In the genomic region with DNA sequence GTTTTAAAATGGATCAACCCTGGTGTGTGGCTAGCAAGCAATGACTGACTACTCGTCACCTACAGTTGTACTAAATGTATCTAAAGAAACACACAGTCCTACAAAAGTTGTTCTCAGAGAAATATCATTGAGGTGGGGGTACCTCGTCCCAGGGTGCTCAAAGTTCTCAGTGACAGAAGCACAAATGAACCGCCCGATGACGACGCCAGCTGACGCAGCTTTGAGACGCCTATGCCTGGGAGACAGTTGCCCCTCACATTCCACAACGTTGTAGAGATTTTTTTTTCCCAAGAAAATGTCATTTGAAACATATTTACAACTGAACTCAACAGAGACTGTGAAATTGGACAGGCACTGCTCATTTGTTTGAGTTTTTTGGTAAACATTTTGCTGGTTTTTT, we compare ENCODE assay signal across 27 mouse cellular contexts.
A peak's percentile ranks its signal among the peaks of the same experiment; 100 is the strongest.
DNase-seq lines count a peak whose midpoint lies in the region; ATAC-seq and TF ChIP-seq lines count a peak whose summit lies in the region.
"Had no signal": no experiment of that assay in that cellular context is flagged by ENCODE, and none has a peak within 500 bp of the region (broad histone marks: within the 10 kb centered on the region; RNA-seq: fewer than 3 reads in every experiment).

No protein-coding gene starts in this region.

- peaks cover 9% of the 10 kb centered on the region; the same call in 1 of the 2 replicates for H3K36me3 ChIP-seq in lung, embryonic 16.5 days (ENCODE audit: control insufficient read depth, insufficient read depth, low read length)
- no peaks in the 10 kb centered on the region for H3K36me3 ChIP-seq in limb, embryonic 10.5 days
- H3K36me3 ChIP-seq: G1E; liver, embryonic 13.5 days; midbrain, embryonic 13.5 days had no signal

- no peak overlapping the region for H3K4me2 ChIP-seq in lung, embryonic 16.5 days (ENCODE audit: low read depth, low read length)
- H3K4me2 ChIP-seq: forebrain, embryonic 13.5 days; heart, embryonic 12.5 days; hindbrain, embryonic 14.5 days; liver, embryonic 13.5 days; midbrain, embryonic 13.5 days had no signal

- H3K27ac ChIP-seq in gastrocnemius, adult 2 months: peak overlapping the region; percentile 79; the same call in 1 of the 2 replicates
- H3K27ac ChIP-seq in lung, embryonic 16.5 days (ENCODE audit: low read length): peak overlapping the region; percentile 25
- H3K27ac ChIP-seq in limb, embryonic 10.5 days: 0 out of 2 replicates have a peak overlapping the region, but pooled peaks have one; percentile 37
- H3K27ac ChIP-seq: forebrain, embryonic 13.5 days; heart, adult 2 months; hindbrain, embryonic 14.5 days; kidney, postnatal 0 days; liver, embryonic 13.5 days; midbrain, embryonic 13.5 days had no signal

- 69% methylated on average over 9 of the region's 9 CpGs for WGBS in lung, embryonic 16.5 days
- WGBS in limb, embryonic 10.5 days: 82% methylated on average over 9 of the region's 9 CpGs

- H3K4me3 ChIP-seq in gastrocnemius, adult 2 months: no peak overlapping the region
- no peak overlapping the region for H3K4me3 ChIP-seq in lung, embryonic 16.5 days (ENCODE audit: low read length)
- H3K4me3 ChIP-seq in limb, embryonic 10.5 days: no peak overlapping the region
- H3K4me3 ChIP-seq: forebrain, embryonic 13.5 days; heart, adult 2 months; heart, embryonic 12.5 days; liver, embryonic 13.5 days; midbrain, embryonic 13.5 days had no signal

- no peaks in the 10 kb centered on the region for H3K9me3 ChIP-seq in lung, embryonic 16.5 days (ENCODE audit: control insufficient read depth, low read length)
- H3K9me3 ChIP-seq in limb, embryonic 10.5 days (replicated peaks): no peaks in the 10 kb centered on the region
- H3K9me3 ChIP-seq: forebrain, embryonic 13.5 days; heart, embryonic 12.5 days; liver, embryonic 13.5 days; midbrain, embryonic 13.5 days had no signal

- TF ChIP-seq CTCF in gastrocnemius, adult 2 months (IDR thresholded peaks at IDR 0.05): no peak

- no peaks in the 10 kb centered on the region for H3K27me3 ChIP-seq in lung, embryonic 16.5 days (ENCODE audit: control insufficient read depth, insufficient read depth, low read depth, low read length)
- H3K27me3 ChIP-seq in limb, embryonic 10.5 days (ENCODE audit: low read depth, poor library complexity, severe bottlenecking): no peaks in the 10 kb centered on the region
- H3K27me3 ChIP-seq: forebrain, embryonic 13.5 days; heart, embryonic 12.5 days; liver, embryonic 13.5 days; midbrain, embryonic 13.5 days had no signal

- no peaks in the 10 kb centered on the region for H3K4me1 ChIP-seq in lung, embryonic 16.5 days (replicated peaks; ENCODE audit: control insufficient read depth, insufficient read depth, low read length)
- H3K4me1 ChIP-seq in limb, embryonic 10.5 days: peaks cover 24% of the 10 kb centered on the region
- H3K4me1 ChIP-seq: liver, embryonic 13.5 days had no signal

- DNase-seq in gastrocnemius, adult 2 months: no peak
- no peak for DNase-seq in gastrocnemius, adult 8-10 months (ENCODE audit: low spot score in 2 of 2)
- no peak for DNase-seq in lung, postnatal 25 days (ENCODE audit: low spot score)
- DNase-seq in limb, embryonic 10.5 days (ENCODE audit: low spot score): no peak
- DNase-seq in adrenal gland, adult 8-10 months: no peak
- no peak for DNase-seq in natural killer cell, adult 2 months (ENCODE audit: low spot score in 2 of 2)
- DNase-seq: adrenal gland, postnatal 14 days; cerebellum, adult 11 months; cerebellum, adult 9-10 months; cerebellum, postnatal 36 days; gastrocnemius, postnatal 25 days; heart, adult 2 months; kidney, adult 2 months; layer of hippocampus, postnatal 36 days; liver, embryonic 13.5 days; lung, adult 2 months; lung, postnatal 36 days; right cerebral cortex, postnatal 25 days; thymus, postnatal 25 days had no signal

- no peak overlapping the region for H3K9ac ChIP-seq in lung, embryonic 16.5 days (ENCODE audit: low read length)
- H3K9ac ChIP-seq: forebrain, embryonic 13.5 days; heart, embryonic 12.5 days; hindbrain, embryonic 14.5 days; liver, embryonic 13.5 days; midbrain, embryonic 13.5 days had no signal

- intact Hi-C loops in gastrocnemius, adult 2 months (cut with DNase I): no loop called here

- no peak for ATAC-seq in lung, embryonic 16.5 days (ENCODE audit: low read depth)
- ATAC-seq: forebrain, embryonic 13.5 days; inflammation-experienced regulatory T-cells, adult 6 months; midbrain, embryonic 13.5 days had no signal

Comparison
In these comparisons a context has a peak if more than half of its experiments do, and no peak if none do; other contexts are left out.
1. H3K27ac ChIP-seq: peak in every context shown above with its lines; median percentile 79 in gastrocnemius, adult 2 months; 37 in limb, embryonic 10.5 days; 25 in lung, embryonic 16.5 days.